Mouse (Mus musculus): Measurements from ENCODE around the gene Fxyd3.

GRCm38 (mm10) chr7:31056448-31056847, 20.1 kb downstream of the Fxyd3 start:
- TF ChIP-seq CTCF (IDR thresholded peaks at IDR 0.05; ENCODE audit: low read depth, low read length) (no peak), POLR2A (IDR thresholded peaks at IDR 0.05; ENCODE audit: insufficient read depth, low read length) (no peak)

All from ES-Bruce4 (cell line).